Comparison of ENCODE assay signal across 8 mouse cellular contexts in genomic region chr9:13748798-13749674, GRCm38 (mm10). TPM values are rescaled to one million over a fixed set of nuclear protein-coding genes. Genes with fewer than 3 reads are reported as not detected.
DNase-seq lines count a peak whose midpoint lies in the region; ATAC-seq and TF ChIP-seq lines count a peak whose summit lies in the region.

No protein-coding gene starts in this region.

- peaks cover 7% of the 10 kb centered on the region; the same call in 1 of the 2 replicates for H3K9me3 ChIP-seq in embryonic facial prominence, embryonic 13.5 days
- 0 out of 2 replicates have a peak, but pooled peaks cover 7% of the 10 kb centered on the region for H3K9me3 ChIP-seq in limb, embryonic 14.5 days (ENCODE audit: control insufficient read depth, low read length)
- H3K9me3 ChIP-seq in midbrain, postnatal 0 days (ENCODE audit: low read length): no peaks in the 10 kb centered on the region

- H3K36me3 ChIP-seq in embryonic facial prominence, embryonic 13.5 days: peaks cover 6% of the 10 kb centered on the region; the same call in 1 of the 2 replicates
- no peaks in the 10 kb centered on the region for H3K36me3 ChIP-seq in limb, embryonic 14.5 days (ENCODE audit: control insufficient read depth, insufficient read depth, low read length)
- H3K36me3 ChIP-seq in midbrain, postnatal 0 days (ENCODE audit: insufficient read depth, low read length): no peaks in the 10 kb centered on the region

- peak overlapping the region; percentile 81 for H3K4me2 ChIP-seq in embryonic facial prominence, embryonic 13.5 days
- peak overlapping the region; percentile 78 for H3K4me2 ChIP-seq in limb, embryonic 14.5 days (replicated peaks; ENCODE audit: low read depth, low read length, severe bottlenecking)
- peak overlapping the region; percentile 70 for H3K4me2 ChIP-seq in midbrain, postnatal 0 days (ENCODE audit: low read depth, low read length, poor library complexity, severe bottlenecking)

- TF ChIP-seq CTCF in midbrain, postnatal 0 days (IDR thresholded peaks at IDR 0.05): no peak

- H3K9ac ChIP-seq in embryonic facial prominence, embryonic 13.5 days: peak overlapping the region; percentile 100
- H3K9ac ChIP-seq in limb, embryonic 14.5 days (ENCODE audit: low read depth, low read length, severe bottlenecking): peak overlapping the region; percentile 100
- H3K9ac ChIP-seq in midbrain, postnatal 0 days (replicated peaks; ENCODE audit: low read length, poor library complexity, severe bottlenecking): peak overlapping the region; percentile 97

- peak overlapping the region; percentile 93 for H3K27ac ChIP-seq in embryonic facial prominence, embryonic 13.5 days
- H3K27ac ChIP-seq in limb, embryonic 14.5 days (replicated peaks; ENCODE audit: low read depth, low read length): peak overlapping the region; percentile 92
- peak overlapping the region; percentile 93 for H3K27ac ChIP-seq in midbrain, postnatal 0 days (ENCODE audit: low read depth, low read length)

- peak; percentile 98 for ATAC-seq in embryonic facial prominence, embryonic 13.5 days (ENCODE audit: insufficient number of reproducible peaks, insufficient read depth, low FRiP score, low TSS enrichment, low read depth)
- ATAC-seq in limb, embryonic 14.5 days (ENCODE audit: low FRiP score, low read depth): peak; percentile 99
- ATAC-seq in midbrain, postnatal 0 days (ENCODE audit: low FRiP score): peak; percentile 99

- TF ChIP-seq POLR2A in limb, embryonic 14.5 days (IDR thresholded peaks at IDR 0.05; ENCODE audit: borderline replicate concordance, extremely low read depth, insufficient read depth, insufficient read length): peak; percentile 72; the same call in 1 of the 2 replicates

- under 1% methylated on average over 60 of the region's 60 CpGs for WGBS in embryonic facial prominence, embryonic 13.5 days
- WGBS in limb, embryonic 14.5 days: 1% methylated on average over 58 of the region's 60 CpGs
- WGBS in midbrain, postnatal 0 days: 1% methylated on average over 60 of the region's 60 CpGs

- peak; percentile 93 for DNase-seq in 3134 (ENCODE audit: extremely low read depth, insufficient read length, low spot score)
- peak; percentile 98 to 99 for DNase-seq in adrenal gland, postnatal 36 days
- peak; percentile 96 for DNase-seq in heart, adult 8-10 months (ENCODE audit: low spot score)
- DNase-seq in kidney, adult 9 months: peak; percentile 96
- peak; percentile 94 for DNase-seq in limb, embryonic 14.5 days (ENCODE audit: low spot score)
- peak; percentile 96 for DNase-seq in midbrain, postnatal 0 days (ENCODE audit: low spot score)
- peak; percentile 90 to 92 for DNase-seq in spleen, postnatal 14 days (ENCODE audit: low spot score in 2 of 2)

- peaks cover 8% of the 10 kb centered on the region for H3K4me1 ChIP-seq in embryonic facial prominence, embryonic 13.5 days
- peaks cover 5% of the 10 kb centered on the region; the same call in 1 of the 2 replicates for H3K4me1 ChIP-seq in limb, embryonic 14.5 days (ENCODE audit: control insufficient read depth, insufficient read depth, low read length)
- H3K4me1 ChIP-seq in midbrain, postnatal 0 days (ENCODE audit: insufficient read depth, low read length): no peaks in the 10 kb centered on the region

- H3K27me3 ChIP-seq in embryonic facial prominence, embryonic 13.5 days: no peaks in the 10 kb centered on the region
- no peaks in the 10 kb centered on the region for H3K27me3 ChIP-seq in limb, embryonic 14.5 days (ENCODE audit: control insufficient read depth, insufficient read depth, low read length)
- H3K27me3 ChIP-seq in midbrain, postnatal 0 days (ENCODE audit: insufficient read depth, low read length): no peaks in the 10 kb centered on the region

- peak overlapping the region; percentile 98 for H3K4me3 ChIP-seq in embryonic facial prominence, embryonic 13.5 days
- peak overlapping the region; percentile 100 for H3K4me3 ChIP-seq in limb, embryonic 14.5 days (replicated peaks; ENCODE audit: low read length)
- H3K4me3 ChIP-seq in midbrain, postnatal 0 days (ENCODE audit: low read depth, low read length): peak overlapping the region; percentile 98

RNA-seq across cellular contexts. Expression of gene Mtmr2, which starts 0.8 kb away (rescaled TPM):
- 10 to 100 TPM; 61.8 to 65.1 TPM for total RNA-seq in adrenal gland, postnatal 36 days (2021)
- 80.5 and 83.6 TPM in 2 replicates for polyA plus RNA-seq in embryonic facial prominence, embryonic 13.5 days (2015; fragmentation: Nextera tagmentation; extraction: Ambion mirVana)
- total RNA-seq in heart, adult 8-10 months (2022): 10 to 100 TPM; 16.7 to 20.1 (median 17.7) TPM
- polyA plus RNA-seq in limb, embryonic 14.5 days (2012; rRNA removed): 25.6 and 27.3 TPM in 2 replicates
- 74.0 and 77.4 TPM in 2 replicates for polyA plus RNA-seq in limb, embryonic 14.5 days (2014; fragmentation: Nextera tagmentation; extraction: Ambion mirVana)
- 43.0 and 57.0 TPM in 2 replicates for total RNA-seq in midbrain, postnatal 0 days (2014; rRNA removed)
- polyA plus RNA-seq in midbrain, postnatal 0 days (2015; fragmentation: Nextera tagmentation; extraction: Ambion mirVana): 47.7 and 48.0 TPM in 2 replicates

Comparison
In these comparisons a context has a peak if more than half of its experiments do, and no peak if none do; other contexts are left out.
1. Peak in every context shown above with its lines: DNase-seq, ATAC-seq, H3K4me3 ChIP-seq and H3K27ac ChIP-seq.